Mouse (Mus musculus) kidney, adult 10 weeks (tissue): ENCODE results near the gene Tex33. TPM values are rescaled to one million over a fixed set of nuclear protein-coding genes. Genes with fewer than 3 reads are reported as not detected.

ENCODE experiments used
- polyA plus RNA-seq: library from polyadenylated mRNA; stranded (reverse); fragments of 350-450 nt; fragmentation: Illumina TruSeq; extraction: RNeasy Lipid Tissue Mini Kit (QIAGEN cat#74804); gene quantifications from one replicate; pipeline ENCODE4 v1.2.3, GENCODE M21; 2014; ENCODE audit warnings: low read depth, low replicate concordance

The Tex33 gene
- polyA plus RNA-seq, result not detected

DNA sequence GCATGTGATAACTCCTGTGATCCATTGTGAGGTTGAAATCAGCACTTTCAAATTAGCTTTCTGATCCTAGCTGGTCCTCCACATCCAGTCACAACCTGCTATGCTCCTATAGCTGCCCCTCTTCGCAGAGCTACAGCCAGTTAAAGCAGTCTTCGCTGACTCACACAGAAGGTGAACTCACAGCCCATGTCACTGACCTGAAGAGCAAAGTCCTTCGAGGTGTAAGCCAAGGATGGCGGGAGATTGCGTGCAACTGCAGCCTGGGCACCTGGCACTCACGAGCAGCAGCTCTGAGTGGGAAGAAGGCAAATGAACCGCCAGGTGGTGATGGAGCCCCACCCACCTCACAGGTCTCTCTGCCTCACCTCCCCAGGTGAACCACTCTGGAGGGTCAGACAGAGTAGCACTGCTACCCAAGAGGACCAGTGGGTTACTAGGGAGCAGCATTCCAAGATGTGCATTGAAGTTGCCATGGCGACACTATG, at the start of gene Tex33:
Gene Tex33, minus strand, starts transcription at position 435 of the 485 bp plus-strand sequence.

DNA sequence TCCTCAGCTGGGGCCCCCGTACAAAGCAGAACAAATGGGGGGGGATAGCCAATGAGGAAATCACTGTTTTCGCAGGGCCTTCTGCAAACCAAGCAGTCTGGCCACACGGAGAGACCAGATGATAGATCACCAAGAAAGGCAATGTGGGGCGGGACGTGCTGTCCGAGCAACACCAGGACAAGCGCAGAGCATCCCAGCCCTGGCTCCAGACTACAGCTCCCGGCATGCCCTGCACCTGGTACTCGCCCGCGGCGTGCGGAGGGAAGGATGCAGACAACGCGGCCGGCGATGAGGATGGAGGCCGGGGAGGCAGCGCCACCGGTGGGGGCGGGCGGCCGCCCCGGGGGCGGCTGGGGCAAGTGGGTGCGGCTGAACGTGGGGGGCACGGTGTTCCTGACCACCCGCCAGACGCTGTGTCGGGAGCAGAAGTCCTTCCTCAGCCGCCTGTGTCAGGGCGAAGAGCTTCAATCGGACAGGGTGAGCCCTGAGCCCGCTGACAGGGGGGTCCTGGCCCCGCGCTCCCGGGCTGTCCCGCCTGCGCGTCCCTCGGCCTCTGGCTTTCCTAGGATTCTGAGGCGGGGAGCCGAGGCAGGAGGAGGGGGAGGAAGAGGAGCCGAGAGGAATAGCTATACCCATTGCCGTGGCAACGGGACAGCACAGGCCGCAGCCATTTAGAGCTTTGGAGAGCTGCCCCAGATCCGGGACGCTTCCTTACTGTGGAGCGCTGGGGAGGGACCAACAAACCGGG, 32.9 kb upstream of the Tex33 start, which contains the start of gene Kctd17:
Gene Kctd17, plus strand, starts transcription at position 174 of the 748 bp plus-strand sequence.

DNA sequence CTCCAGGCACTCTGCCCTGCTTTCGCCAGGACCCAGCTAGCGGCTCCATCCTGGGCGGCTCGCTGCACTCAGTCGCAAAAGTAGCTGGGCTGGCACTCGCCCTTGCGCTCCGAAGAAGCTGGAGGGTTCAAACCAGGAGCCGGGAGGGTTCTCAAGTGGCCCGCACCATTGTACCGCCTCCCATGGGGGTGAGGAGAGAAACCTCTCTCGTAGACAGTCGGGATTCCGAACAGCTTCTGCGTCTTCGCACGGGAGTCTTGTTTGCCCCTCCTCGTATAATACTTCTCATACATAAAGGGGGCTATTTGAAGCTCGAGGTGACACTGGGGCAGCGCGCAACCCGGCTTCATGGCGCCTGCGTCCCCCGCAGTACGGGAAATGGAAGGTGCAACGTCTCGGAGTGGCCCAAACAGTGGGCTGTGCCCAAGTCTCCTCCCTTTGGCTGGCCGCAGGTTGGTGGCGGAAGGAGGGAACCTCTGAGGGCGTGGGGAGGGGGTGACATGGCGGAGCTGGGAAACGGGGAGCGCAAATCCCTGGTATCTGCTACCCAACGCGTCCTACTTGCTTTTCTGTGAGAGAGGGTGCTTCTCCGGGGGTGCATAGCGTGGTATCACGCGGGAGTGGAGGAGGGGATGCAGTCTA, 10.7 kb upstream of the Tex33 start, which contains the start of gene Mpst:
Gene Mpst, plus strand, starts transcription at position 124 of the 642 bp plus-strand sequence.

DNA sequence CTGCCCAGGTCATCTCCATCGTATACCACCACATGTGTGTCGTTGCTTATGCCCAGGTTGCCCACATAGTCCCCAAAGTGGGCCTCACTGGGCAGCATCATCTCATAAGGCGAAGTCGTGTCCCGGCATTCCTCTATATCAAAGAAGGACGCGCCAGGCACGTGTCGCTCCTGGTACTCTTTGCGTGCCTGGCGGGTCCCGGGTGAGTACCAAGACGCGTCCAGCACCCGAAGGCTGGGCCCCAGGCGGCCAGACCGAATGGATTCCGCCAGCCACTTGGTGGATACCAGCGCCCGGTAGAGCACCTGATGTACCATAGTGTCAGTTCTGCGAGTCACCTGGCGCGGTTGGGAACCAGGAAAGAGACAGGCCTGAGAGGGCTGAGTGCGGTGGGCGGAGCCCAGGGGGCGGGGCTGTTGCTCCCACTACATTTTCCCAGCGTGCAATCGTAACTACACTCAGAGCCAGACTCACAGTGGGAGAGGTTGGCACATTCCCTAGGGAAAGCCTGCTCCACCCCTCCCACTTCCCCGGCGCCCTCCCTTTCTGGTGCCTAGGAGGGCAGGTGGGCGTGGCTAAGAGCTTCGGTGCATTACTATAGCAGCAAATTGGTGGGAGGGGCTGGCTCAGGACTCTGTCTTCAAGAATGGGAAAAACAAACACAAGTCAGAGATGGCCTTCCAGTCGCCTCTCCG, 10.0 kb upstream of the Tex33 start, which contains the start of gene Tst:
Gene Tst, minus strand, starts transcription at position 391 of the 695 bp plus-strand sequence.

Other genes with a start within 250 kb of the Tex33 start
- 5.6 TPM for gene Ift27, start 221.8 kb downstream of the Tex33 start, polyA plus RNA-seq
- gene Pvalb, start 189.5 kb downstream of the Tex33 start, polyA plus RNA-seq, result 11.3 TPM
- not detected for gene Ncf4, start 151.1 kb downstream of the Tex33 start, polyA plus RNA-seq
- 0.69 TPM for gene Csf2rb2, start 90.2 kb downstream of the Tex33 start, polyA plus RNA-seq
- gene Csf2rb, start 70.2 kb downstream of the Tex33 start, polyA plus RNA-seq, result 0.69 TPM
- 1.7 TPM for gene Tst, start 10.0 kb upstream of the Tex33 start, polyA plus RNA-seq
- 3.1 TPM for gene Mpst, start 10.5 kb upstream of the Tex33 start, polyA plus RNA-seq
- gene Kctd17, start 32.7 kb upstream of the Tex33 start, polyA plus RNA-seq, result 5.6 TPM
- gene Tmprss6, start 72.7 kb upstream of the Tex33 start, polyA plus RNA-seq, result not detected
- 0.08 TPM for gene Il2rb, start 99.4 kb upstream of the Tex33 start, polyA plus RNA-seq
- 1.4 TPM for gene C1qtnf6, start 135.5 kb upstream of the Tex33 start, polyA plus RNA-seq
- gene Sstr3, start 148.8 kb upstream of the Tex33 start, polyA plus RNA-seq, result not detected
- 0.28 TPM for gene Rac2, start 176.9 kb upstream of the Tex33 start, polyA plus RNA-seq
- 0.97 TPM for gene Cyth4, start 201.1 kb upstream of the Tex33 start, polyA plus RNA-seq